Mouse (Mus musculus): ENCODE results near the gene Zdhhc4. TPM values are rescaled to one million over a fixed set of nuclear protein-coding genes. Genes with fewer than 3 reads are reported as not detected.

Zdhhc4 gene
- polyA plus RNA-seq, 1 experiment from 2014 or later, result 75.9 TPM

Other genes starting within 250 kb of the Zdhhc4 start
- 27.2 and 31.0 TPM in 2 replicates for gene Rnf216, start 216.3 kb downstream of the Zdhhc4 start, polyA plus RNA-seq (2015; fragmentation: Nextera tagmentation; extraction: Ambion mirVana)
- 0.02 TPM in 1 of 2 replicates, not detected in the other for gene Olfr718-ps1, start 181.7 kb downstream of the Zdhhc4 start, polyA plus RNA-seq (2015; fragmentation: Nextera tagmentation; extraction: Ambion mirVana)
- 9.6 and 11.4 TPM in 2 replicates for gene Rbak, start 148.5 kb downstream of the Zdhhc4 start, polyA plus RNA-seq (2015; fragmentation: Nextera tagmentation; extraction: Ambion mirVana)
- not detected in 2 replicates for gene Spdye4b, start 148.2 kb downstream of the Zdhhc4 start, polyA plus RNA-seq (2015; fragmentation: Nextera tagmentation; extraction: Ambion mirVana)
- gene Spdye4a, start 102.4 kb downstream of the Zdhhc4 start, polyA plus RNA-seq (2015; fragmentation: Nextera tagmentation; extraction: Ambion mirVana), result not detected in 2 replicates
- gene Zfp12, start 94.1 kb downstream of the Zdhhc4 start, polyA plus RNA-seq (2015; fragmentation: Nextera tagmentation; extraction: Ambion mirVana), result 16.4 and 20.5 TPM in 2 replicates
- gene Zfp316, start 59.2 kb downstream of the Zdhhc4 start, polyA plus RNA-seq (2015; fragmentation: Nextera tagmentation; extraction: Ambion mirVana), result 3.3 and 7.2 TPM in 2 replicates
- 0.16 and 0.31 TPM in 2 replicates for gene Zfp853, start 35.6 kb downstream of the Zdhhc4 start, polyA plus RNA-seq (2015; fragmentation: Nextera tagmentation; extraction: Ambion mirVana)
- 24.9 and 28.2 TPM in 2 replicates for gene E130309D02Rik, start 13.9 kb downstream of the Zdhhc4 start, polyA plus RNA-seq (2015; fragmentation: Nextera tagmentation; extraction: Ambion mirVana)
- 0.42 and 0.51 TPM in 2 replicates for gene Grid2ip, start 28.1 kb upstream of the Zdhhc4 start, polyA plus RNA-seq (2015; fragmentation: Nextera tagmentation; extraction: Ambion mirVana)
- 123 and 138 TPM in 2 replicates for gene Kdelr2, start 74.6 kb upstream of the Zdhhc4 start, polyA plus RNA-seq (2015; fragmentation: Nextera tagmentation; extraction: Ambion mirVana)
- 21.8 and 23.0 TPM in 2 replicates for gene Daglb, start 135.3 kb upstream of the Zdhhc4 start, polyA plus RNA-seq (2015; fragmentation: Nextera tagmentation; extraction: Ambion mirVana)
- gene Rac1, start 198.8 kb upstream of the Zdhhc4 start, polyA plus RNA-seq (2015; fragmentation: Nextera tagmentation; extraction: Ambion mirVana), result 285 and 452 TPM in 2 replicates

Data from hindbrain, embryonic 16.5 days (tissue).